8 mouse cellular contexts compared by ENCODE assay signal in the genomic region with DNA sequence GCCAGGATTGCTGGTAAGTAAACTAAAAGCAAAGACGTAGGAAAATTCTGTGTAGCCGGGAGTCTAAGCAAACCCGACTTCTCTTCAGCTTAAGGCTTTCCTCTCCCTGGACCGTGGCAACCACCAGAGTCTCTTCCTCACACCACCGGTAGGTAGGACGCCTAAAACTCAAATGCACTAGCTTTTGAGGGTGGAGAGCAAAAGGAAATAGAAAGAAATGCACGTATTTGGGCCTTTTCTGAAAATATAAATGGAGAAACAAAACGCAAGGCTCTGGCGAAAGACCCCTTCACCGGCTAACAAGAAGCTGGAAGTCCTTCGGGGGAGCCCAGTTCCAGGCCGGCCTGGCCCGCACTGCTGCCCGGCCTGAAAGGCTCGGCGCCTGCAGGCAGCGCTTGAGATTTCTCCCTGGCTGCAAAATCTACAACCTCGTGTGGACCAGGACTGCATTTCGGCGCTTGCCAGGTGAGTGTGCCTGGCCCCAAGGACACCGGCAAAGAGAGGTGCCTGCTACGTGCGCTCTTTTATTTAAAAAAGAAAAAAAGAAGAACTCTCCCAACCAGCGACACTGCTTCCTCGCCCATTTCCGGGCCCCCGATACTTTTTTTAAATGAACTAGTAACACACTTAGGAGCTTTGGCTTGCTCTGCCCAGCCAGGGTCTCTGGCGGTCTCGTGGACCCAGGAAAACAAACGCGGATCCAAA. TPM values are rescaled to one million over a fixed set of nuclear protein-coding genes. Genes with fewer than 3 reads are reported as not detected.
A peak's percentile ranks its signal among the peaks of the same experiment; 100 is the strongest.
DNase-seq lines count a peak whose midpoint lies in the region; ATAC-seq and TF ChIP-seq lines count a peak whose summit lies in the region.

No protein-coding gene starts in this region.

- ATAC-seq in kidney, embryonic 15.5 days (replicated peaks; ENCODE audit: low FRiP score), result no peak
- ATAC-seq in intestine, postnatal 0 days, result no peak
- no peak for ATAC-seq in neural tube, embryonic 15.5 days (ENCODE audit: low FRiP score)
- no peak for ATAC-seq in frontal cortex, adult (ENCODE audit: low TSS enrichment)

- 3% methylated on average over 31 of the region's 31 CpGs for WGBS in kidney, embryonic 15.5 days
- WGBS in intestine, postnatal 0 days, result 18% methylated on average over 31 of the region's 31 CpGs
- WGBS in neural tube, embryonic 15.5 days, result 1% methylated on average over 31 of the region's 31 CpGs

- no peaks in the 10 kb centered on the region for H3K36me3 ChIP-seq in kidney, embryonic 15.5 days
- no peaks in the 10 kb centered on the region for H3K36me3 ChIP-seq in intestine, postnatal 0 days (ENCODE audit: control insufficient read depth, insufficient read depth)
- no peaks in the 10 kb centered on the region for H3K36me3 ChIP-seq in neural tube, embryonic 15.5 days

- no peak for TF ChIP-seq CTCF in intestine, postnatal 0 days (IDR thresholded peaks at IDR 0.05; ENCODE audit: low read depth)

- peak overlapping the region; percentile 93 for H3K4me2 ChIP-seq in kidney, embryonic 15.5 days
- peak overlapping the region; percentile 97 for H3K4me2 ChIP-seq in intestine, postnatal 0 days (replicated peaks; ENCODE audit: low read depth)
- peak overlapping the region; percentile 66 for H3K4me2 ChIP-seq in neural tube, embryonic 15.5 days

- no peak for DNase-seq in kidney, postnatal 14 days
- peak; percentile 60 for DNase-seq in embryo, embryonic 11 days
- DNase-seq in adrenal gland, postnatal 25 days, result no peak
- no peak for DNase-seq in Muller cell, postnatal 12 days (ENCODE audit: inconsistent ontology term)

- H3K9ac ChIP-seq in kidney, embryonic 15.5 days, result peak overlapping the region; percentile 44
- no peak overlapping the region for H3K9ac ChIP-seq in intestine, postnatal 0 days (ENCODE audit: low read depth, low read length)
- no peak overlapping the region for H3K9ac ChIP-seq in neural tube, embryonic 15.5 days (replicated peaks)

- H3K9me3 ChIP-seq in kidney, embryonic 15.5 days (replicated peaks), result no peaks in the 10 kb centered on the region
- no peaks in the 10 kb centered on the region for H3K9me3 ChIP-seq in intestine, postnatal 0 days (ENCODE audit: control insufficient read depth)
- H3K9me3 ChIP-seq in neural tube, embryonic 15.5 days (replicated peaks), result no peaks in the 10 kb centered on the region

- H3K27me3 ChIP-seq in kidney, embryonic 15.5 days, result peaks cover 92% of the 10 kb centered on the region
- H3K27me3 ChIP-seq in intestine, postnatal 0 days (replicated peaks; ENCODE audit: control insufficient read depth, insufficient read depth, low read length), result peaks cover 75% of the 10 kb centered on the region
- peaks cover 82% of the 10 kb centered on the region for H3K27me3 ChIP-seq in neural tube, embryonic 15.5 days (replicated peaks)

- peaks cover 43% of the 10 kb centered on the region for H3K4me1 ChIP-seq in kidney, embryonic 15.5 days
- no peaks in the 10 kb centered on the region for H3K4me1 ChIP-seq in intestine, postnatal 0 days (replicated peaks; ENCODE audit: control insufficient read depth, insufficient read depth, low read length)
- H3K4me1 ChIP-seq in neural tube, embryonic 15.5 days, result peaks cover 37% of the 10 kb centered on the region

- peak overlapping the region; percentile 88 for H3K27ac ChIP-seq in kidney, embryonic 15.5 days
- no peak overlapping the region for H3K27ac ChIP-seq in intestine, postnatal 0 days (ENCODE audit: low read depth, low read length)
- no peak overlapping the region for H3K27ac ChIP-seq in neural tube, embryonic 15.5 days (replicated peaks)

- H3K4me3 ChIP-seq in kidney, embryonic 15.5 days (replicated peaks), result peak overlapping the region; percentile 55
- H3K4me3 ChIP-seq in intestine, postnatal 0 days (ENCODE audit: low read depth, low read length), result peak overlapping the region; percentile 56
- peak overlapping the region; percentile 34 for H3K4me3 ChIP-seq in neural tube, embryonic 15.5 days (replicated peaks)

RNA-seq across cellular contexts. Expression of gene 4930412O13Rik, which starts 4.3 kb away (rescaled TPM):
- 2.8 and 3.0 TPM in 2 replicates for polyA plus RNA-seq in kidney, embryonic 15.5 days (2015; fragmentation: Nextera tagmentation; extraction: Ambion mirVana)
- not detected in 2 replicates for polyA plus RNA-seq in intestine, postnatal 0 days (2015; fragmentation: Nextera tagmentation; extraction: Ambion mirVana)
- 0.23 TPM in 1 of 2 replicates, not detected in the other for polyA plus RNA-seq in neural tube, embryonic 15.5 days (2015; fragmentation: Nextera tagmentation; extraction: Ambion mirVana)
- total RNA-seq in adrenal gland, postnatal 25 days (2021), result 2.5 and 2.6 TPM in 2 replicates

RNA-seq across cellular contexts. Expression of gene 9230102O04Rik, which starts 12.6 kb away (rescaled TPM):
- polyA plus RNA-seq in kidney, embryonic 15.5 days (2015; fragmentation: Nextera tagmentation; extraction: Ambion mirVana), result 4.9 and 6.2 TPM in 2 replicates
- polyA plus RNA-seq in intestine, postnatal 0 days (2015; fragmentation: Nextera tagmentation; extraction: Ambion mirVana), result not detected in 2 replicates
- polyA plus RNA-seq in neural tube, embryonic 15.5 days (2015; fragmentation: Nextera tagmentation; extraction: Ambion mirVana), result 0.49 TPM in 1 of 2 replicates, not detected in the other
- not detected in 2 replicates for total RNA-seq in adrenal gland, postnatal 25 days (2021)

RNA-seq across cellular contexts. Expression of gene Gata3, which starts 13.1 kb away (rescaled TPM):
- polyA plus RNA-seq in kidney, embryonic 15.5 days (2015; fragmentation: Nextera tagmentation; extraction: Ambion mirVana), result 98.5 and 108 TPM in 2 replicates
- polyA plus RNA-seq in intestine, postnatal 0 days (2015; fragmentation: Nextera tagmentation; extraction: Ambion mirVana), result 0.59 and 0.61 TPM in 2 replicates
- 15.6 and 16.0 TPM in 2 replicates for polyA plus RNA-seq in neural tube, embryonic 15.5 days (2015; fragmentation: Nextera tagmentation; extraction: Ambion mirVana)
- total RNA-seq in adrenal gland, postnatal 25 days (2021), result 17.2 and 25.5 TPM in 2 replicates

Comparison
In these comparisons a context has a peak if more than half of its experiments do, and no peak if none do; other contexts are left out.
1. RNA of gene Gata3, which starts 13.1 kb away (polyA plus RNA-seq): 98.5 to 108 TPM in kidney, embryonic 15.5 days and 15.6 to 16.0 TPM in neural tube, embryonic 15.5 days; 0.59 to 0.61 TPM in intestine, postnatal 0 days; every median in the first group is over 10 times any median in the second.
2. Peak in every context shown above with its lines, with median percentiles within 50 percentile points of each other: H3K4me2 ChIP-seq and H3K4me3 ChIP-seq.